Mouse (Mus musculus) thymus, postnatal 10 days (tissue): ENCODE data around the gene Cdc5l.

Experiments
- DNase-seq, 2 experiments: peaks; one replicate each; pipeline ENCODE4 v3.0.0; 2021; ENCODE audit warnings: low spot score in 2 of 2

Cdc5l gene

DNA sequence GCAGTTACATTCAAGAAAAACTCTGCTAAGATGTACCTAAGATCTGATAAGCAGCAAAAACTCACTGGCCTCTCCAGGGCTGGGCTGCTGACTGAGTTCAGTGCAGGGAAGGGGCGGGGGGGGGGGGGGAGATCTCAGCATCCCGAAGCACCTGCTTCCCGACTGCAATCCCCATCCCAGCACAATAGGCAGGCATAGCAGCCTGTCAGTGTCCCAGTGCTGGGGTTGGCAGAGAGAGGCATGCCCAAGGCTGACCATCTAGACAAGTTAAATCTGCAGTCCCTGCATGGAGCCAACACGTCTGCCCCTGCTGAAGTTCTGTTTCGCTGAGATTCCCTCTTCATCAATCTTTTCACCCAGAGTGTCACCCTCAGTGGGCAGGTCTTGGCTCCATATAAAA lies 63.0 kb downstream of the Cdc5l start:
- no peak for DNase-seq

- no peak for DNase-seq
These were observed 68.7 kb downstream of the Cdc5l start for GRCm38 (mm10) chr17:45364871-45365270.

- no peak for DNase-seq
These were observed 72.6 kb downstream of the Cdc5l start for GRCm38 (mm10) chr17:45360950-45361349.

- no peak for DNase-seq
These were observed 74.1 kb downstream of the Cdc5l start for GRCm38 (mm10) chr17:45359443-45359842.

DNA sequence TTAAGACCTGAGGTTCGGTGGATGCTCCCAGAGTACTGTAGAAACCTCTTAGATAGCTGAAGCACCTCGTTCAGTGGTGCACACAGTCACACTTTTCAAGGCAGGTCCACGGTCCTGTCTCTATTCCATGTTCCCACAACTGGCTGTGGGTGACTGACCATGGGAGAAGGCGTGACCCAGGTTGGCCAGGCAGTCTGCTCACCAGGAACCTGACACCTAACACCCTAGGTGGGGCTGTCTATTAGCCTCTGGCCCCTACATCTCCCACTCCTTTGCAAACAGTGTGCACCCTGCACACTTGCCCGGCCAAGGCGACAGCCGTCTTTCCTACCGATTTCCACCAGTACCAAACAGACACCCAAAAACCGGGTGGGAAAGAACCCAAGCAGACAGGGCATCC lies 77.1 kb downstream of the Cdc5l start:
- DNase-seq: no peak

DNA sequence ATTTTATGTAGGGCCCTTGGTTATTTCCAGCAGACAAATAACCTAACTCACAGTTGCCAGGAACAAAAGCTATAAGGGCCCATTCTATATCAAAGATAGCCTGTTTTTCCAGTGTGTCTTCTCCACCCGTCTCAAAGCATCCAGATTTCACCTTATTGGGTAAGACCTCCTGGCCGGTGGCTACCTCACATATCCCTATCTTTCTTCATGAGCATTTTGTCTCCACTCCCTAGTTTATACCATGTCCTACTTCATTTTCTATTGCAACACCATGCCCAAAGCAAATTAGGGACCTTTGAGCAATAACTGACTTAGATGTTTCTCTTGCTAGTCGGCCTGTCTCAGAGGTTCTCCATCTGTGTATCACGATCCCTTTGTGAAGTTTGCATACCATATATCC lies 85.6 kb downstream of the Cdc5l start:
- DNase-seq: no peak
